Mouse (Mus musculus) forebrain, postnatal 0 days (tissue): ENCODE data around the gene Pxdn. TPM values are rescaled to one million over a fixed set of nuclear protein-coding genes. Genes with fewer than 3 reads are reported as not detected.

ENCODE experiments used
- ATAC-seq: fragments of 200-750 bp; cut with Nextera tagmentation; 2 replicates; pipeline ENCODE4 v1.8.0; 2017; ENCODE audit warnings: mild to moderate bottlenecking, moderate library complexity
- DNase-seq: peaks from one replicate; pipeline ENCODE4 v3.0.0-alpha.2; 2015
- H3K27ac ChIP-seq: fragments of 300-500 bp; sonication (generic); 2 replicates; pipeline ENCODE4 v1.5.1; 2014; ENCODE audit warnings: low read depth, mild to moderate bottlenecking, antibody characterized with exemption, low read length, moderate library complexity, mixed read lengths
- H3K27me3 ChIP-seq: fragments of 300-500 bp; sonication (generic); 2 replicates; pipeline ENCODE4 v1.6.1; 2014; ENCODE audit warnings: mild to moderate bottlenecking, low read length, mixed read lengths; ENCODE audit not compliant: insufficient read depth
- H3K36me3 ChIP-seq: fragments of 300-500 bp; sonication (generic); 2 replicates; pipeline ENCODE4 v1.6.1; 2014; ENCODE audit warnings: mild to moderate bottlenecking, moderate library complexity; ENCODE audit not compliant: insufficient read depth
- H3K4me1 ChIP-seq: fragments of 300-500 bp; sonication (generic); 2 replicates; pipeline ENCODE4 v1.6.1; 2014; ENCODE audit warnings: antibody characterized with exemption; ENCODE audit not compliant: insufficient read depth
- H3K4me2 ChIP-seq: fragments of 300-500 bp; sonication (generic); 2 replicates; pipeline ENCODE4 v1.6.1; 2014; ENCODE audit warnings: low read depth, mild to moderate bottlenecking, moderate library complexity
- H3K4me3 ChIP-seq: fragments of 300-500 bp; sonication (generic); 2 replicates; pipeline ENCODE4 v1.5.1; 2014; ENCODE audit warnings: low read depth, low read length, mixed read lengths
- H3K9ac ChIP-seq: fragments of 300-500 bp; sonication (generic); 2 replicates; pipeline ENCODE4 v1.6.1; 2014; ENCODE audit warnings: mild to moderate bottlenecking
- H3K9me3 ChIP-seq: fragments of 300-500 bp; sonication (generic); 2 replicates; pipeline ENCODE4 v1.6.1; 2016; ENCODE audit warnings: low read length
- CTCF ChIP-seq: sonication (generic); IDR thresholded peaks from 2 replicates; pipeline ENCODE4 v1.5.1; 2016; ENCODE audit warnings: antibody characterized with exemption, control low read depth, low read depth
- WGBS: fragments of 180-500 bp; shearing (Covaris S2); extraction: QIAGEN DNeasy Blood & Tissue Kit; methylation state at CpG from one replicate; pipeline ENCODE4 v1.1.7; 2014; 5-methylcytosine and 5-hydroxymethylcytosine counted together
- polyA plus RNA-seq: library from polyadenylated mRNA; unstranded; fragments of >200 nt; fragmentation: Nextera tagmentation; extraction: Ambion mirVana; gene quantifications from 2 replicates; pipeline ENCODE4 v1.2.1, GENCODE M21; 2015
- total RNA-seq: library from RNA; depleted of rRNA; stranded (reverse); fragments of >200 nt; gene quantifications from 2 replicates; pipeline ENCODE4 v1.2.3, GENCODE M21; 2014

The Pxdn gene
- total and polyA plus RNA-seq, 2 experiments from 2014 or later: 12.5 to 67.5 TPM

DNA sequence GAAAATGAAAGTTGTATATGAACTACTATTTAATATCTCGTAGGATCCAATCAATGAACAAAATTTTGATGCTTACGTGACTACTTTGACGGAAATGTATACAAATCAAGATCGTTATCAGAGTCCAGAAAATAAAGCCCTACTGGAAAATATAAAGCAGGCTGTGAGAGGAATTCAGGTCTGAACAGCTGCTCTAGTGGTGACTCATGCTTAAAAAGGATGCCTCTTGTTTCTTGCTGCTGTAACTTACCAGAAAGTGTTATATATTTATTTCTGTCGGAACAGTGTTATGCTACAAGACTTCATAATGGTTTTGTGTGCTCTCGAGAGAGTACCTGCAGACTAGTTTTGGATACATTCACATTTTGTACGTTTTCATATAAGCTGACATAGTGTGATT lies 17.1 kb upstream of the Pxdn start:
- TF ChIP-seq CTCF: no peak
- Histone ChIP-seq H3K4me3 (no peak overlapping the region), H3K9ac (no peak overlapping the region), H3K36me3 (peaks cover 63% of the 10 kb centered on the region), H3K4me1 (no peaks in the 10 kb centered on the region), H3K9me3 (no peaks in the 10 kb centered on the region), H3K27ac (no peak overlapping the region), H3K27me3 (no peaks in the 10 kb centered on the region), H3K4me2 (no peak overlapping the region)
- WGBS: 74% methylated on average over 7 of the region's 7 CpGs
- ATAC-seq (no peak; the same call in 1 of the 2 replicates), DNase-seq (no peak)

DNA sequence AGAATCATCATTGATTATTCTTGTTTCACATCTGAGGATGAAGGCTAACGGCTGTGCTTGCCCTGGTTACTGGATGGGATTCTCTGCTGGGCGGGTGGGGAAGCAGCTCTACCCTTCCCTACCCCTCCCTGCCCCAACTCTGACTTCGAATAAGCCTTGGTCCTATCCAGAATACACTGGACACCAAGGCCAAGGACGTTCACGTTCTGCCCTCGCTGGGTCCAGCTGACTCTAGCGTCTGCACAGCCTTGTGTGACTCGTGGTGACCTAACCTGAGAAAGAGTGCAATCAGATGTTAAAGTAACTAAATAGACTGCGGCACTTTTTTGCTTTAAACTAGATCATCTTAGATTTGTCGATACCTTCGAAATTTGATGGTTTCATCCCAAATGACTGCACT lies 15.9 kb upstream of the Pxdn start:
- Histone ChIP-seq H3K36me3 (peaks cover 55% of the 10 kb centered on the region), H3K27ac (no peak overlapping the region), H3K4me1 (no peaks in the 10 kb centered on the region), H3K27me3 (no peaks in the 10 kb centered on the region), H3K4me3 (no peak overlapping the region), H3K9me3 (no peaks in the 10 kb centered on the region), H3K9ac (no peak overlapping the region), H3K4me2 (no peak overlapping the region)
- ATAC-seq: no peak
- no peak for DNase-seq
- WGBS: 84% methylated on average over 11 of the region's 11 CpGs
- no peak for TF ChIP-seq CTCF

DNA sequence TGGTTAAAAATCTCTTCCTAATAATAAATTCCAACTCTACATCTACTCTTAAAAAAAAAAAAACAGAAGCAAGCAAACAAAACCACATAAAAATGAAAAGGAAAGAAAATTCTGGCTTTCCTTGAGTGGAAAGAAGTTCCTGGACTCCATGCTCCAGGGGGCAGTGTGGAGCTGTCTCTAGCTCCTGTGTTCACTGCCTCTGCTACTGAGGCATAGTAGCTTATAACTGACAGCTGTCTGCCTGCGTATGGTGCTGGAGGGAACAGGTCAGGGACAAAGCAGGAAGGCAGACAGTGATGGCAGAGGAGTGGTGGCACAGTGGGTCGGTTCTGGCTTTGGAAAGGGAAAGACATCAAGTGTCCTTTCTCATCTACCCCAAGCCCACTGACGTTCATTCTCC lies 10.5 kb upstream of the Pxdn start:
- Histone ChIP-seq H3K27ac (no peak overlapping the region), H3K4me3 (no peak overlapping the region), H3K36me3 (peaks cover 17% of the 10 kb centered on the region), H3K4me1 (no peaks in the 10 kb centered on the region), H3K27me3 (no peaks in the 10 kb centered on the region), H3K9me3 (no peaks in the 10 kb centered on the region), H3K4me2 (no peak overlapping the region), H3K9ac (no peak overlapping the region)
- DNase-seq: peak; percentile 71
- TF ChIP-seq CTCF: peak; percentile 81
- WGBS: 28% methylated on average over 3 of the region's 3 CpGs
- peak; percentile 76 for ATAC-seq

DNA sequence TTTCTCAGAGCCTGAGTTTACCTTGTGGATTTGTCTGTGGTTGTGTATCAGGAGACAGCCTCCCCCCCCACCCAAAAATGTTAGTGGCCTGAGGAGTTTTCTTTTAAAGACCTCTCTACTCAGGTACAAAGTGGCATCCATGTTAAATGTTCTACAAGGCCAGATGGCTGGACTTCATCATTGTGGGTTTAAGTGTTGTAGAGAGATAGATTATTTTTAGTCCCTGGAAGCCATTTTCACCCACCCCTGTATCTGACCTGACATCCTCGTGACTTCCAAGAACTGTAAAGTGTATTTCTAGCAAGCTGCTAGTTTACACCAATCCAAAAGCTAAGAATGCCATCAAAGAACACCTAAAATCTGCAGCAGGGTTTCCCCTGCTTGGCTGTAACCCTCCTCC lies 6.8 kb upstream of the Pxdn start:
- Histone ChIP-seq H3K4me2 (no peak overlapping the region), H3K9ac (no peak overlapping the region), H3K4me3 (no peak overlapping the region), H3K27ac (no peak overlapping the region), H3K36me3 (0 out of 2 replicates have a peak, but pooled peaks cover 5% of the 10 kb centered on the region), H3K9me3 (no peaks in the 10 kb centered on the region), H3K4me1 (no peaks in the 10 kb centered on the region; the same call in 1 of the 2 replicates), H3K27me3 (no peaks in the 10 kb centered on the region)
- DNase-seq: no peak
- no peak for ATAC-seq
- WGBS: 89% methylated on average over 1 of the region's 1 CpGs
- no peak for TF ChIP-seq CTCF

DNA sequence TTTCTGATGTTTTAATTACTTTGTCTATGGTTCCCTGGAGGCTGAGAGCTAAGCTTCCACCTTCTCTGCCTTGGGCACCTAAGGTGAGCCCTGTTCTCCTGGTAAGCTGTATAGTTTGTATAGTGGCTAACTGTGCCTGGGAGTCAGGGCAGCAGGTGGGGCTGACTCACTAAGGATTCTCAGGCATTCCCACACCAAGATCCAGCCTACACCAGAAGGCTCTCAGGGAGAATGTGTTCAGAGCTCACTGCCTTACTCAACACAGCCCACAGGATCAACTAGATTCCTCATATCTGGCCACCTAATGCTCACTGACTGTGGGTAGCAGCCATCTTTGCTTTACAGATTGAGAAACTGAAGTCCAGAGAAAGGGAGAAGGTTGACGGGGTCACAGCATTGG lies 4.5 kb upstream of the Pxdn start:
- no peak for TF ChIP-seq CTCF

DNA sequence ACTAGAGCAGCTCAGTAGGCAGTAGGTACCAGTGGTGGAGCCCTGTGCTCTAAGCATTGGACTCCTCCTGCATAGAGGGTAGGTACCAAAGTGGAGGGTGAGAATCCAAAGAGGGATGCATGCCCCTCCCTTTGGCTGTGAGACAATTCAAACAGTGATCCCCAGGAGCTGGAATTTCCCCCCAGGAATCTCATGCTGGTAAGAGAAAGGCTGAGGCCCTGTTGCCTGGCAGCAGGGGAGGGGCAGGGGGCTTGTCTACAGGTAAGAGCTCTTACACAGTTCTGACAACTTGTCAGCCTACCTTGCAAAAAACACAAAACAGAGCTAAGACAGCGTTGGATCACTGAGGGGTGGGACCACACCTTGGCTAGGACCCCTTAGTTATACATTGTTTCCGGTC lies 3.9 kb upstream of the Pxdn start:
- ATAC-seq (no peak), DNase-seq (no peak)
- H3K4me1 ChIP-seq: no peaks in the 10 kb centered on the region; the same call in 1 of the 2 replicates
- no peak overlapping the region for H3K4me3 ChIP-seq
- no peak overlapping the region for H3K4me2 ChIP-seq
- no peak overlapping the region for H3K9ac ChIP-seq
- no peaks in the 10 kb centered on the region for H3K27me3 ChIP-seq
- H3K27ac ChIP-seq: peak overlapping the region; percentile 30; the same call in 1 of the 2 replicates
- WGBS: 73% methylated on average over 2 of the region's 2 CpGs
- no peaks in the 10 kb centered on the region for H3K36me3 ChIP-seq
- no peak for TF ChIP-seq CTCF
- H3K9me3 ChIP-seq: no peaks in the 10 kb centered on the region

More for the DNA sequence above, 4.5 kb upstream of the Pxdn start:
- DNase-seq: no peak
- ATAC-seq: no peak
- Histone ChIP-seq H3K4me1 (no peaks in the 10 kb centered on the region; the same call in 1 of the 2 replicates), H3K9ac (no peak overlapping the region), H3K27ac (no peak overlapping the region), H3K36me3 (no peaks in the 10 kb centered on the region), H3K4me2 (no peak overlapping the region), H3K9me3 (no peaks in the 10 kb centered on the region), H3K4me3 (no peak overlapping the region), H3K27me3 (no peaks in the 10 kb centered on the region)
- 93% methylated on average over 1 of the region's 1 CpGs for WGBS

DNA sequence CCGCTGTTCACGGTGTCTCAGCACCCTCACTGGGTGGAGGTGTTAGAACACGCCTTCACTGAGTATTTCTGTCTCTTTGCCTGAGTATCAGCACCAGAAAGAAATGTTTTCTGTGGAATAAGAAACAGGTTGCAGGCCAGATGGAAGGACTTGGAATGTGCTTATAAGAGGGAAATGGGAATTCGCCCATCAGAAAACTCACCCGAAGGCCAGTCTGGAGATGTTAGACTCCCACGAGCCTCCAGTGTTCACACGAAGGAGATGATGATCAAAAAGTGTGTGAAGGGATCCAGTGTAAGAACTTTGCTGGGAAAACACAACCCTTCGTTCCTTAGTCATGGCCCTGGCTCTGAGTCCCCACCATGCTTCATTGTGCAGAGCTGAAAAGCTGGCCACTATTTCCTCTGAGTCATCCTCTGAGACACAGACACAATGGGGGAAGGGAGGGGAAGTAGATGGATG lies 3.3 kb upstream of the Pxdn start:
- H3K9me3 ChIP-seq: no peaks in the 10 kb centered on the region
- ATAC-seq: no peak
- H3K4me2 ChIP-seq: no peak overlapping the region
- peak; percentile 61 for DNase-seq
- no peaks in the 10 kb centered on the region for H3K36me3 ChIP-seq
- no peak for TF ChIP-seq CTCF
- 60% methylated on average over 8 of the region's 8 CpGs for WGBS
- no peak overlapping the region for H3K4me3 ChIP-seq
- H3K27me3 ChIP-seq: no peaks in the 10 kb centered on the region
- H3K27ac ChIP-seq: peak overlapping the region; percentile 30; the same call in 1 of the 2 replicates
- no peak overlapping the region for H3K9ac ChIP-seq
- H3K4me1 ChIP-seq: peaks cover 3% of the 10 kb centered on the region; the same call in 1 of the 2 replicates
